Mouse (Mus musculus): ENCODE results near the gene Ptprf.

The Ptprf gene

GRCm38 (mm10) chr4:118259782-118260463 lies 31.3 kb downstream of the Ptprf start:
- in situ Hi-C loops (cut with MboI, MseI), result loop anchor here in 1 of 2 experiments (10.0 kb wide), 1 partner anchor 775 kb away; no protein-coding TSS in a partner anchor

DNA sequence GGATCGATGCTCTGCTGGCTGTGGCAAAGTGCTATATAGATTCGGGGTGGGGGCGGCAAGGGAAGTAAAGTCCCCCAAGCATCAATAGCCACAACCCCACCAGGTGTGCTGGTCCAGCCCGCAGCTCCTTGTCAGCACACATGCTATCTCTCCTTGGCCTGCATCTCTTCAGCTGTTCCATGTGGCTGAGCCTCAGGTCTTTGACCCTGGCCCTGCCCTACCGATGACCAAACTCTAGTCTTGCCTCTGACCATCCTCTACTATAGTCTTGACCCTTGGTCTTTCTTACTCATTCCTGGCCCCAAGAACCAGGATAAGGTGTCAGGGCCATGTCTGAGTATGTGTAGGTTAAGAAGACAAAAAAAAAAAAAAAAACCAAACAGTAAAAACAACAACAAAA lies 33.2 kb downstream of the Ptprf start:
- in situ Hi-C loops (cut with MboI, MseI), result loop anchor here in 1 of 2 experiments (10.0 kb wide), 1 partner anchor 777 kb away; no protein-coding TSS in a partner anchor

DNA sequence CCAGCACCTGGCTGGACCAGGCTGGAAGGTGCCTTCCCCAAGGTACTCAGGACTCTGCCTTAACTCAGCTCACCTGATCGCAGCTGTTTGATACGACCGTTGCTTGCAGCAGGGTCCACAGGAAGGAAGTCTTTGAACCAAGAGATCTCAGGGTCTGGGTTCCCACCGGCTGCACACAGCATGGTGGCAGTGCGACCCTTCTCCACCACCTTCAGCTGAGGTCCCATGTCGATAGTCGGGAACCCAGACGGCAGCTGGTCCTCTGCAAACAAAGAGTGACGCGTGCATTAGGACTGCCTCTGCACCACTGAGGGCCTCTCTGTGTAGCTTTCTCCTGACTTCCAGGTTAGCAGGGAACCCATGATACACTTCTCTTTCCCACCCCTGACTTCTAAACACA lies 33.8 kb downstream of the Ptprf start:
- in situ Hi-C loops (cut with MboI, MseI), result loop anchor here in 1 of 2 experiments (10.0 kb wide), 1 partner anchor 777 kb away; no protein-coding TSS in a partner anchor

DNA sequence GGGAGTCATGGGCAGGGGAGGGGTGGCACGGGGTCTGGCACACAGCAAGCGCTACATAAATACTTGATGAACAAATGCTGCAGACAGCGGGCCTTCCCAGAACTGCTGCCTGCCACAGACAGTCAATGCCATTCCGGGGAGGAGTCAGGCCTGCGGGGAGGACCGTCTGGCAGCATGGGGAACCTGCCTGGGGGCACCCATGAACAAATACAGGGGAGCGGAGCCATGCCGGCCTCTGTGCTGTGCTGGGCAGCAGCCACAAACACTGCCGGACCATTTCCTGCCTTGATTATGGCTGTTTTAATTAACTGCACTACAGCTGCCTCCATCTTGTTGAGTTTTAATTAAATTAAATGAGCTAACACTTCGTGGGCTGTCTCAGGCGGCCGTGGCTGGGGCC lies 35.0 kb downstream of the Ptprf start:
- in situ Hi-C loops (cut with MboI, MseI), result loop anchor here in 1 of 2 experiments (10.0 kb wide), 1 partner anchor 779 kb away; no protein-coding TSS in a partner anchor

GRCm38 (mm10) chr4:118254953-118255352 lies 36.3 kb downstream of the Ptprf start:
- in situ Hi-C loops (cut with MboI, MseI), result loop anchor here in 1 of 2 experiments (10.0 kb wide), 1 partner anchor 780 kb away; no protein-coding TSS in a partner anchor

DNA sequence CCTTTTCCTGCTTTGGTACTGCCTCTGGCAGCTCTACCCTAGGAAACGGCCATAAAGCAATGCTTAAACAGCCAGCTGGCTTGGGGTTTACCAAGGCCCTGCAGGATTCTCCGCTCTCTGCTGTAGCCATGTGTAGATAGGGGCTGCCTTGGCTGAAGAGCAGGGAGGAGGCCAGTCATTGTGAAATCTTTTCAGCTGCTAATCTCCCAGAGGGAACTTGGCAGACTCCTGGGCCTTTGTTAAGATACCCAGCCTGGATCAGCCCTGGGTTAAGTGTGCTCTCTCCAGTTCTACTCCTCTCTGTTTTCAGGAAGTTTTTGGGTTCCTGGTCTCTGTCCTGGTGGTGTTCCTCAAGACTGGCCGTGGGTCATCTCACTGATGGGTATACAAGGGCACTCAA lies 43.9 kb downstream of the Ptprf start:
- in situ Hi-C loops (cut with MboI, MseI), result no loop called here

GRCm38 (mm10) chr4:118245847-118246246 lies 45.4 kb downstream of the Ptprf start:
- in situ Hi-C loops (cut with MboI, MseI), result no loop called here

DNA sequence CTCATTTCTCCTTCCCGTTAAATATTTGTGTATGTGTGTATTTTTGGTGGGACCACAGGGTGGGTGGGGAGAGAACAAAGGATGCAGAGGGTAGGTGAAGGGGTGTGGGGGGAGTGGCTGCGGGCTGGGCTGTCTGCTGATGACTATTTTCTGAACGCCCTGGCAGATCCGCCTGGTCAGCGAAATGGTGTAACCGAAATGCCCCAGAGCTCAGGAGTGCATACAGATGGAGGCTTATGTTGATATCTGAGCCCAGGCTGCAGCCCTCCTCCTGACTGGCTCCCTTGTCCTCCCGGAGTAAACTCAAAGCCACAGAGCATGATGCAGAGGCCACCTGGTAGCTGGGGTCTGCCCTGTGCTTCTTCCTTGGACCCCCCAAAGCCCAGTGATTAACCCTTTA lies 47.4 kb downstream of the Ptprf start:
- in situ Hi-C loops (cut with MboI, MseI), result no loop called here

DNA sequence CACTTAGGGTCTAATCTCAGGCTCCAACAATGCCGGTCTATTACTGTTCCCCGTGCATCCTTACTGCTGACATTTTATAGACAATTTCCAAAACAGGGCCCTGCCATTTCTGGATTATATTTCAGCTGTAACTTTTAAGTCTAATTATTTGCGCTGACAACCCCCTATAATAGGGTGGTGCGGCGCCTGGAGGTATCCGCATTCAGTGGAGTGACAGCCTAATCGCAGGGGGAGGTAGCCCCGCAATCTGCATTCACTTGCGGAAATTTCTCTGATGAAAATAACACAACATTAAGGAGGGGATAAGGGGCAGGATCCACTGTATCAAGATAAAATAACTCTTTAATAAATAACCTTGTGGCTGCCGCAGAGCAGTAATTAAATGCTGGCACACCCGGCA lies 47.9 kb downstream of the Ptprf start:
- in situ Hi-C loops (cut with MboI, MseI), result no loop called here

DNA sequence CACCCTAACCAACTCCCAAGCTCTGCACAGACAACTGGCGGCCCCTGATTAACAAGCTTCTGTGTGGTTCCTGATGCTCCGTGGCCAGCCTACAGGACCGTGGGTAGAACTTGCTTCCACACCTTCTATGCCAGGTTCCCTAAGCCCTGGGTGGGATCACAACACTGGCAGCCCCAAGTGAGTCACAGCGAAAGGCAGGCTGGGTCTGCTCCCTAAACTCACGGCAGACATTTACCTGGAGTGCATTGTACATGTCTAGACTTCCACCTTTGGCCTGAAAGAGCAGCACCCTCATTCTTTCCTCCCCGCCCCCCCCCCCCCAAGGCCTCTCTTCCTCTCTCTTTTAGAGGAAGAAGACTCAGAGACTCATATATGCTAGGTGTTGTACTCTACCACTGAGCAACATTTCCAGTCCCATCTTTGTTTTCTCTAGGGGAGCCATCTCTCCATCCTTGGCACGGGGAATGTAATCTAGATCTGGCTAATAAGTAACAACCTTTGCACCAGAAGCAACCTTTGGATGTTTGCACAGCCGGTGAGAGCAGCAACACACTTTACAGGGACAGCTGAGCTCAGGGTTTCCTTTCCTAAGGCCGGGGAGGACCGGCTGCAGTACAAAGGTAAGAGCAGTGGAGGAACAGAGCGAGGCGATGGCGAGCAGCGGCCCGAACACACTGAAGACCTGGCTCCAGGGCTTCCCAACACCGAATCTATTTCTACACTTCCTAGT lies 51.1 kb downstream of the Ptprf start:
- in situ Hi-C loops (cut with MboI, MseI), result no loop called here

- in situ Hi-C loops (cut with MboI, MseI), result no loop called here
Observed at GRCm38 (mm10) chr4:118238666-118239065, 52.5 kb downstream of the Ptprf start.

- in situ Hi-C loops (cut with MboI, MseI), result no loop called here
Observed at GRCm38 (mm10) chr4:118236871-118237270, 54.3 kb downstream of the Ptprf start.

GRCm38 (mm10) chr4:118234711-118235388 lies 56.4 kb downstream of the Ptprf start:
- in situ Hi-C loops (cut with MboI, MseI), result no loop called here

GRCm38 (mm10) chr4:118233886-118234285 lies 57.3 kb downstream of the Ptprf start:
- in situ Hi-C loops (cut with MboI, MseI), result no loop called here

DNA sequence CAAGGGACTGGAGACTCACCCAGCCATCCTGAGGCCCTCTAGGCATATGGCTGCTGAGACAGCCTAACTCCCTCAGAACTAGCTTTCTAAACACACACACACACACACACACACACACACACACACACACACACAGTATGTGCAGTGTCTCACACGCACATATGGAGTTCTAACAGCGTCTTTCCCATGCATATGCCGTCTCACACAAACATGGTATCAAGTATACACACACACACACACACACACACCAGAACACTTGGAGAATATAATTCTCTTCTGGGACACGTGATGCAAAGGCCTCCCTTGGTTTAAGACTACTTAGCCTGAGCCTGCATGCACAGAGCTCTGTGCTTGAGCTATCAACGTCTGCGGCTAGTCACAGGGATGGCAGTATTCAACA lies 59.3 kb downstream of the Ptprf start:
- in situ Hi-C loops (cut with MboI, MseI), result no loop called here

GRCm38 (mm10) chr4:118229035-118229770 lies 62.0 kb downstream of the Ptprf start:
- in situ Hi-C loops (cut with MboI, MseI), result no loop called here

DNA sequence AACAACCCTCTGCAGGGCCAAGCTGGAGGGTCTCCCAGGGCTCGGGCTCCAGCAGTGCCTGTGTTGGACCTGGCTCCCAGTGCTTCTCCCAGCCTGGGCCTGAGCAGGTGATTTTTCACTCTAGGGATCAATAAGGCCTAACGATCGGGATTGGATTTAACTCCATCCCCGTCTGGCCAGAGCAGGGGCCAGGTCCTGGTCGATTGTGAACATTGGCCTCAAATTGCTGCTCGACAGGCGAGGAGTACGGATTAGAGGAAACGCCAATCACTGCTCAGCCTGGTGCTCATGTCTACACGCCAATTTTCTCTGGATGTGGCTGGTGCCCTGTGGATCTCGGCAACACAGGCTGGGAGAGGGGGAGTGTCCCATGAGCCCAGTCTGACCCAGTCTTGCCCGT lies 63.8 kb downstream of the Ptprf start:
- in situ Hi-C loops (cut with MboI, MseI), result no loop called here

DNA sequence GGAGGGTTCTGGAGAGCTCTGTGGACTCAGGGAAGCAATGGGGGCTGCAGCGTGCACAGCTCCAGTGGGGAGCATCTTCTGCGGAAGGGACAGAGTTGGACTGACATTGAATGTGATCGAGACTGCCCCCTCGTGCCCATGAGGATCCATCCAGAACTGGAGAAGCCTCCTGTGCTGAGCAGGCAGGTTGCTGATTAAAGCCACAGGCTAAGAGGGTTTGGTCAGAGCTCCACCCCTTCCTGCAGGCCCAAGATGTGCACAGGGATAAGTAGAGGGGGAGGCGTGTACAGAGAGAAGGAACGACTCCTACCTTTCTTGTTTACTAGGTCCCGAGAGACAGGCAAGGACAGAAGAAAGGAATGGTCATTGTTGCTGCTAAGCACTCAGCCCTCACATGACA lies 69.9 kb downstream of the Ptprf start:
- in situ Hi-C loops (cut with MboI, MseI), result loop anchor here in 1 of 2 experiments (5.0 kb wide), 1 partner anchor 84 kb away; no protein-coding TSS in a partner anchor

GRCm38 (mm10) chr4:118220756-118221155 lies 70.4 kb downstream of the Ptprf start:
- in situ Hi-C loops (cut with MboI, MseI), result loop anchor here in 1 of 2 experiments (5.0 kb wide), 1 partner anchor 83 kb away; no protein-coding TSS in a partner anchor

- in situ Hi-C loops (cut with MboI, MseI), result loop anchor here (5.0 to 10.0 kb wide), 2 partner anchors 68 to 825 kb away; no protein-coding TSS in a partner anchor
Observed at GRCm38 (mm10) chr4:118219487-118219886, 71.7 kb downstream of the Ptprf start.

DNA sequence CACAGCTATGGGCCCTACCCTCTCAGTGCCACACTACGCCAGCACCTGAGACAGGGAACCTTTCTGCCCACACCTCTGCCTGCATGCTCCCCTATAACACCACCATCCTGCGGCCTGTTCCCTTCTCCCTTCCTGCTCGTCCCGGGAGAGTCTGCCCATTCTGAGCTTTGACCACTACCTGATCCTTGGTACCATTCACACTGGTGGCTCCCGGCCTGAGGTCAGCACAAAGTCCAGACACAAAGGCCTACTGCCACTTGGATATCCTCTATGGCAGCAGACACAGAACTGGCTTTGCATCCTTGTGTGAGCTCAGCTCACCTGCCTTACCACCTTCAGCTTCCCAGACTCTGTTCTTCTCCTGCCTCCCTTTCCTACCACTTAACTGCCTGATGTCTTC lies 72.7 kb downstream of the Ptprf start:
- in situ Hi-C loops (cut with MboI, MseI), result loop anchor here (5.0 to 10.0 kb wide), 2 partner anchors 69 to 824 kb away; no protein-coding TSS in a partner anchor
